Mouse (Mus musculus) lung, embryonic 14.5 days (tissue): ENCODE results near the gene Mapre3. TPM values are rescaled to one million over a fixed set of nuclear protein-coding genes. Genes with fewer than 3 reads are reported as not detected.

Experiments used
- ATAC-seq: fragments of 200-750 bp; cut with Nextera tagmentation; 2 replicates; pipeline ENCODE4 v1.8.0; 2017; ENCODE audit warnings: mild to moderate bottlenecking, moderate TSS enrichment, moderate library complexity; ENCODE audit not compliant: insufficient read depth
- DNase-seq: peaks from one replicate; pipeline ENCODE4 v3.0.0-alpha.2; 2015
- H3K27ac ChIP-seq: fragments of 300-500 bp; sonication (generic); 2 replicates; pipeline ENCODE4 v1.5.1; 2014; ENCODE audit warnings: low read depth, mild to moderate bottlenecking, moderate library complexity
- H3K27me3 ChIP-seq: fragments of 300-500 bp; sonication (generic); 2 replicates; pipeline ENCODE4 v1.6.1; 2014; ENCODE audit warnings: low read length, control low read depth; ENCODE audit not compliant: insufficient read depth
- H3K36me3 ChIP-seq: fragments of 300-500 bp; sonication (generic); 2 replicates; pipeline ENCODE4 v1.6.1; 2014; ENCODE audit warnings: control low read depth; ENCODE audit not compliant: insufficient read depth
- H3K4me1 ChIP-seq: fragments of 300-500 bp; sonication (generic); 2 replicates; pipeline ENCODE4 v1.6.1; 2014; ENCODE audit warnings: antibody characterized with exemption, control low read depth; ENCODE audit not compliant: insufficient read depth
- H3K4me2 ChIP-seq: fragments of 300-500 bp; sonication (generic); 2 replicates; pipeline ENCODE4 v1.6.1; 2014; ENCODE audit warnings: mild to moderate bottlenecking
- H3K4me3 ChIP-seq: fragments of 300-500 bp; sonication (generic); 2 replicates; pipeline ENCODE4 v1.5.1; 2014; ENCODE audit warnings: low read depth, low read length
- H3K9ac ChIP-seq: fragments of 300-500 bp; sonication (generic); 2 replicates; pipeline ENCODE4 v1.6.1; 2014
- H3K9me3 ChIP-seq: fragments of 300-500 bp; sonication (generic); 2 replicates; pipeline ENCODE4 v1.6.1; 2016; ENCODE audit warnings: low read depth, low read length, control low read depth
- CTCF ChIP-seq: IDR thresholded peaks from 2 replicates; pipeline ENCODE4 v1.5.1; 2016; ENCODE audit warnings: antibody characterized with exemption, low read depth
- WGBS: fragments of 180-500 bp; shearing (Covaris S2); extraction: QIAGEN DNeasy Blood & Tissue Kit; methylation state at CpG from one replicate; pipeline ENCODE4 v1.1.7; 2014; 5-methylcytosine and 5-hydroxymethylcytosine counted together
- polyA plus RNA-seq: library from polyadenylated mRNA; unstranded; fragments of >200 nt; fragmentation: Nextera tagmentation; extraction: Ambion mirVana; gene quantifications from 2 replicates; pipeline ENCODE4 v1.2.1, GENCODE M21; 2014

Mapre3 gene
- polyA plus RNA-seq, 1 experiment from 2014 or later: 17.9 TPM

GRCm38 (mm10) chr5:30849891-30850555 lies 35.6 kb downstream of the Mapre3 start:
- Histone ChIP-seq H3K27me3 (no peaks in the 10 kb centered on the region), H3K4me2 (peak overlapping the region; percentile 4; the same call in 1 of the 2 replicates), H3K4me1 (peaks cover 9% of the 10 kb centered on the region), H3K9ac (no peak overlapping the region), H3K4me3 (no peak overlapping the region), H3K27ac (peak overlapping the region; percentile 89), H3K36me3 (no peaks in the 10 kb centered on the region), H3K9me3 (no peaks in the 10 kb centered on the region)
- DNase-seq (peak; percentile 62), ATAC-seq (peak; percentile 87)
- WGBS: 34% methylated on average over 6 of the region's 6 CpGs
- no peak for TF ChIP-seq CTCF

DNA sequence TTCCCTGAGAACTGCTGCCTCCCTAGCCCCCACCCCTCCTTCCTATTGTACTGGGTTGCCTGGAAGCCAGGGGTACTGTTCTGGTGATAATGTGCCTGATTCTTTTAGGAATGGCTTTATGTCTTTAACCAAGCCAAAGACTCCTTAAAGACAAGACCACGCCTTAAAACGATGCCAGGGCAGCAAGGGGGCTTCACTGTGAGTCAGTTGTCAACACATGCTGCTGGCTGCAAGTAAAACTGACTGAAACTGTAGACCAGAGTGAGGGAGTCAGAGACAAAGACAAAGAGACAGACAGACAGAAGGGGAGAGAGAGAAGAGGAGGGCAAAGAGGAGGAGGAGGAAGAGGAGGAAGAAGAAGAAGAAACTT lies 36.1 kb downstream of the Mapre3 start:
- peak overlapping the region; percentile 4; the same call in 1 of the 2 replicates for H3K4me2 ChIP-seq
- no peak for DNase-seq
- H3K4me3 ChIP-seq: no peak overlapping the region
- no peak overlapping the region for H3K9ac ChIP-seq
- H3K27ac ChIP-seq: peak overlapping the region; percentile 89
- no peaks in the 10 kb centered on the region for H3K36me3 ChIP-seq
- no peaks in the 10 kb centered on the region for H3K27me3 ChIP-seq
- WGBS: 60% methylated on average over 2 of the region's 2 CpGs
- H3K4me1 ChIP-seq: peaks cover 9% of the 10 kb centered on the region
- no peaks in the 10 kb centered on the region for H3K9me3 ChIP-seq
- no peak for TF ChIP-seq CTCF
- ATAC-seq: no peak

GRCm38 (mm10) chr5:30853522-30853921 lies 39.1 kb downstream of the Mapre3 start:
- H3K4me1 ChIP-seq: peaks cover 6% of the 10 kb centered on the region
- WGBS: 74% methylated on average over 4 of the region's 4 CpGs
- ATAC-seq (no peak), DNase-seq (no peak)
- no peak overlapping the region for H3K4me3 ChIP-seq
- no peak overlapping the region for H3K27ac ChIP-seq
- no peaks in the 10 kb centered on the region for H3K9me3 ChIP-seq
- H3K36me3 ChIP-seq: no peaks in the 10 kb centered on the region
- no peaks in the 10 kb centered on the region for H3K27me3 ChIP-seq
- no peak overlapping the region for H3K4me2 ChIP-seq
- TF ChIP-seq CTCF: no peak
- H3K9ac ChIP-seq: no peak overlapping the region

- ATAC-seq (no peak), DNase-seq (peak; percentile 27)
- Histone ChIP-seq H3K4me1 (peaks cover 6% of the 10 kb centered on the region; the same call in 1 of the 2 replicates), H3K4me2 (no peak overlapping the region), H3K4me3 (no peak overlapping the region), H3K27ac (no peak overlapping the region), H3K27me3 (no peaks in the 10 kb centered on the region), H3K9ac (no peak overlapping the region), H3K36me3 (no peaks in the 10 kb centered on the region), H3K9me3 (no peaks in the 10 kb centered on the region)
- peak; percentile 32 for TF ChIP-seq CTCF
- 58% methylated on average over 3 of the region's 3 CpGs for WGBS
Measured at GRCm38 (mm10) chr5:30855674-30856073, 41.2 kb downstream of the Mapre3 start.

GRCm38 (mm10) chr5:30856124-30856523 lies 41.7 kb downstream of the Mapre3 start:
- Histone ChIP-seq H3K9me3 (no peaks in the 10 kb centered on the region), H3K27ac (no peak overlapping the region), H3K4me2 (no peak overlapping the region), H3K4me1 (peaks cover 3% of the 10 kb centered on the region; the same call in 1 of the 2 replicates), H3K27me3 (no peaks in the 10 kb centered on the region), H3K36me3 (no peaks in the 10 kb centered on the region), H3K4me3 (no peak overlapping the region), H3K9ac (no peak overlapping the region)
- WGBS: 72% methylated on average over 2 of the region's 2 CpGs
- DNase-seq: no peak
- TF ChIP-seq CTCF: peak; percentile 42
- no peak for ATAC-seq

GRCm38 (mm10) chr5:30863852-30864251 lies 49.4 kb downstream of the Mapre3 start:
- WGBS: 38% methylated on average over 4 of the region's 4 CpGs
- H3K36me3 ChIP-seq: 0 out of 2 replicates have a peak, but pooled peaks cover 4% of the 10 kb centered on the region
- no peaks in the 10 kb centered on the region for H3K4me1 ChIP-seq
- H3K4me2 ChIP-seq: no peak overlapping the region
- no peaks in the 10 kb centered on the region for H3K9me3 ChIP-seq
- no peak overlapping the region for H3K4me3 ChIP-seq
- ATAC-seq: peak; percentile 51
- peak; percentile 22 for DNase-seq
- peak; percentile 34 for TF ChIP-seq CTCF
- H3K27ac ChIP-seq: no peak overlapping the region
- H3K27me3 ChIP-seq: no peaks in the 10 kb centered on the region
- no peak overlapping the region for H3K9ac ChIP-seq

DNA sequence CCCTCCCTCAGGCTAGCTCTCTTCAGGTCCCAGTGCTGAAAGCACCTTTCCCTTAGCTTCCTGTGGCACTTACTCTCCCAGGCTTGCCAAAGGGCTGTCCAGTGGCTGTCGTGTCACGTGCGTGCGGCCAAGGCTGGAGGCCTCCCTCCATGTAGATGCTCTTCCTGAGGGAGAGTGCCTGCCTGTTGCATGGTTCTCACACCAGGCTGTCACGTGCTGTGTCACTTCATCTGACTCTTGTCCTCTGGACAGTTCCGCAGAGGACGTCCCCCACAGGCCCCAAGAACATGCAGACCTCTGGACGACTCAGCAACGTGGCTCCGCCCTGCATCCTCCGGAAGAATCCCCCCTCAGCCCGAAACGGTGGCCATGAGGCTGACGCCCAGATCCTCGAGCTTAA lies 49.9 kb downstream of the Mapre3 start:
- ATAC-seq (peak; percentile 12; the same call in 1 of the 2 replicates), DNase-seq (no peak)
- no peaks in the 10 kb centered on the region for H3K27me3 ChIP-seq
- no peak for TF ChIP-seq CTCF
- H3K9ac ChIP-seq: no peak overlapping the region
- no peaks in the 10 kb centered on the region for H3K4me1 ChIP-seq
- no peak overlapping the region for H3K27ac ChIP-seq
- no peak overlapping the region for H3K4me2 ChIP-seq
- H3K36me3 ChIP-seq: 0 out of 2 replicates have a peak, but pooled peaks cover 4% of the 10 kb centered on the region
- 35% methylated on average over 15 of the region's 15 CpGs for WGBS
- no peaks in the 10 kb centered on the region for H3K9me3 ChIP-seq
- no peak overlapping the region for H3K4me3 ChIP-seq
